Mouse (Mus musculus) forebrain, postnatal 0 days (tissue): ENCODE data around the gene Tanc1. TPM values are rescaled to one million over a fixed set of nuclear protein-coding genes. Genes with fewer than 3 reads are reported as not detected.

ENCODE experiments used
- ATAC-seq: fragments of 200-750 bp; cut with Nextera tagmentation; 2 replicates; pipeline ENCODE4 v1.8.0; 2017; ENCODE audit warnings: mild to moderate bottlenecking, moderate library complexity
- DNase-seq: peaks from one replicate; pipeline ENCODE4 v3.0.0-alpha.2; 2015
- H3K27ac ChIP-seq: fragments of 300-500 bp; sonication (generic); 2 replicates; pipeline ENCODE4 v1.5.1; 2014; ENCODE audit warnings: low read depth, mild to moderate bottlenecking, antibody characterized with exemption, low read length, moderate library complexity, mixed read lengths
- H3K27me3 ChIP-seq: fragments of 300-500 bp; sonication (generic); 2 replicates; pipeline ENCODE4 v1.6.1; 2014; ENCODE audit warnings: mild to moderate bottlenecking, low read length, mixed read lengths; ENCODE audit not compliant: insufficient read depth
- H3K36me3 ChIP-seq: fragments of 300-500 bp; sonication (generic); 2 replicates; pipeline ENCODE4 v1.6.1; 2014; ENCODE audit warnings: mild to moderate bottlenecking, moderate library complexity; ENCODE audit not compliant: insufficient read depth
- H3K4me1 ChIP-seq: fragments of 300-500 bp; sonication (generic); 2 replicates; pipeline ENCODE4 v1.6.1; 2014; ENCODE audit warnings: antibody characterized with exemption; ENCODE audit not compliant: insufficient read depth
- H3K4me2 ChIP-seq: fragments of 300-500 bp; sonication (generic); 2 replicates; pipeline ENCODE4 v1.6.1; 2014; ENCODE audit warnings: low read depth, mild to moderate bottlenecking, moderate library complexity
- H3K4me3 ChIP-seq: fragments of 300-500 bp; sonication (generic); 2 replicates; pipeline ENCODE4 v1.5.1; 2014; ENCODE audit warnings: low read depth, low read length, mixed read lengths
- H3K9ac ChIP-seq: fragments of 300-500 bp; sonication (generic); 2 replicates; pipeline ENCODE4 v1.6.1; 2014; ENCODE audit warnings: mild to moderate bottlenecking
- H3K9me3 ChIP-seq: fragments of 300-500 bp; sonication (generic); 2 replicates; pipeline ENCODE4 v1.6.1; 2016; ENCODE audit warnings: low read length
- CTCF ChIP-seq: sonication (generic); IDR thresholded peaks from 2 replicates; pipeline ENCODE4 v1.5.1; 2016; ENCODE audit warnings: antibody characterized with exemption, control low read depth, low read depth
- WGBS: fragments of 180-500 bp; shearing (Covaris S2); extraction: QIAGEN DNeasy Blood & Tissue Kit; methylation state at CpG from one replicate; pipeline ENCODE4 v1.1.7; 2014; 5-methylcytosine and 5-hydroxymethylcytosine counted together
- polyA plus RNA-seq: library from polyadenylated mRNA; unstranded; fragments of >200 nt; fragmentation: Nextera tagmentation; extraction: Ambion mirVana; gene quantifications from 2 replicates; pipeline ENCODE4 v1.2.1, GENCODE M21; 2015
- total RNA-seq: library from RNA; depleted of rRNA; stranded (reverse); fragments of >200 nt; gene quantifications from 2 replicates; pipeline ENCODE4 v1.2.3, GENCODE M21; 2014

Gene Tanc1
- total and polyA plus RNA-seq, 2 experiments from 2014 or later: 2.9 to 5.0 TPM

- DNase-seq (no peak), ATAC-seq (no peak)
- Histone ChIP-seq H3K27me3 (no peaks in the 10 kb centered on the region), H3K9me3 (no peaks in the 10 kb centered on the region), H3K4me3 (no peak overlapping the region), H3K9ac (no peak overlapping the region), H3K4me2 (no peak overlapping the region), H3K36me3 (no peaks in the 10 kb centered on the region), H3K4me1 (no peaks in the 10 kb centered on the region), H3K27ac (no peak overlapping the region)
- WGBS: 87% methylated on average over 13 of the region's 13 CpGs
- no peak for TF ChIP-seq CTCF
Measured at GRCm38 (mm10) chr2:59768661-59769384, 157.0 kb downstream of the Tanc1 start.

DNA sequence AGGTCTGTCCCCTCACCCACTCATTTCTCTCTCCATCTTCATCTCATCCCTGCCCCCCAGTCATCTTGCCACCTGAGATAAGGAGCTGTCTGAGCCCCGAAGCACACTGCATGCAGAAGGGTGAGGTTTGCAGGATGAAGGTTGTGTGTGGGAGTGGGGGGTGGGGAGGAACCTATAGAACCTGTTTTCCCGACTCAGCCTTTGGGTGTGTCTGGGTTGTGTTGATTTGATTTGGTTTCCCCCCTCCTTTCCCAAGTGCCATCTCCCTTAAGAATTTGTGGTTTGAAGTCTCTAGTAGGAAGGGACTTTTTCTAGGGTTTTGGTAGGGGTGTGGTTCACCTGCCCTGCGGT lies 157.5 kb downstream of the Tanc1 start:
- H3K27ac ChIP-seq: no peak overlapping the region
- H3K9ac ChIP-seq: no peak overlapping the region
- 97% methylated on average over 3 of the region's 3 CpGs for WGBS
- no peak for DNase-seq
- H3K4me3 ChIP-seq: no peak overlapping the region
- no peak for ATAC-seq
- H3K9me3 ChIP-seq: no peaks in the 10 kb centered on the region
- H3K36me3 ChIP-seq: no peaks in the 10 kb centered on the region
- no peaks in the 10 kb centered on the region for H3K4me1 ChIP-seq
- no peak overlapping the region for H3K4me2 ChIP-seq
- TF ChIP-seq CTCF: no peak
- H3K27me3 ChIP-seq: no peaks in the 10 kb centered on the region

GRCm38 (mm10) chr2:59771708-59772107 lies 159.9 kb downstream of the Tanc1 start:
- no peaks in the 10 kb centered on the region for H3K9me3 ChIP-seq
- DNase-seq (no peak), ATAC-seq (no peak)
- no peak overlapping the region for H3K9ac ChIP-seq
- WGBS: 76% methylated on average over 8 of the region's 8 CpGs
- H3K27me3 ChIP-seq: no peaks in the 10 kb centered on the region
- no peak overlapping the region for H3K4me2 ChIP-seq
- TF ChIP-seq CTCF: no peak
- H3K4me1 ChIP-seq: no peaks in the 10 kb centered on the region
- no peak overlapping the region for H3K27ac ChIP-seq
- no peak overlapping the region for H3K4me3 ChIP-seq
- H3K36me3 ChIP-seq: no peaks in the 10 kb centered on the region

GRCm38 (mm10) chr2:59772261-59772683 lies 160.4 kb downstream of the Tanc1 start:
- 38% methylated on average over 12 of the region's 12 CpGs for WGBS
- peak; percentile 76 for ATAC-seq
- Histone ChIP-seq H3K27ac (no peak overlapping the region), H3K9me3 (no peaks in the 10 kb centered on the region), H3K4me3 (no peak overlapping the region), H3K36me3 (no peaks in the 10 kb centered on the region), H3K4me1 (no peaks in the 10 kb centered on the region), H3K27me3 (no peaks in the 10 kb centered on the region), H3K4me2 (0 out of 2 replicates have a peak overlapping the region, but pooled peaks have one; percentile 1), H3K9ac (no peak overlapping the region)
- no peak for TF ChIP-seq CTCF
- no peak for DNase-seq

DNA sequence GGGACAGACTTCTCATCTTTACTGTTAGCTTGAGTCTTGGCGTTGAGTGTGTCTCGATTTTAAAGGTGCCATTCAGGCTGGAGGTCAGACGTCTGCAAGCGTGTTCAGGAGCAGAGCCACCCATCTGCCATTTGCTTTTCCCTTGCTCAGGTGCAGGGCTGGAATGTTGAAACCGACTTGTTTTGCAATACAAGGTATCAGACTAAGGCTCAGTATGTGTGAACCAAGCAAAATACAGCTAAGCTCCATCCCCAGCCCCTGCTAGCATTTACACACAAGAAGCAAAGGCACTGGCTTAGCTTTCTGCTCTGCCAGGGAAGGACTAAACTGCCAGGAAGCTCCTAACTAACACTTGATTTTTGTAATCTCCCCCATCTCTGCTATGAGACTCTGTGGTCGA lies 162.5 kb downstream of the Tanc1 start:
- H3K27ac ChIP-seq: no peak overlapping the region
- 85% methylated on average over 6 of the region's 6 CpGs for WGBS
- no peak overlapping the region for H3K4me2 ChIP-seq
- no peaks in the 10 kb centered on the region for H3K9me3 ChIP-seq
- H3K27me3 ChIP-seq: no peaks in the 10 kb centered on the region
- TF ChIP-seq CTCF: no peak
- no peaks in the 10 kb centered on the region for H3K4me1 ChIP-seq
- no peak for ATAC-seq
- no peak overlapping the region for H3K4me3 ChIP-seq
- H3K9ac ChIP-seq: no peak overlapping the region
- DNase-seq: no peak
- no peaks in the 10 kb centered on the region for H3K36me3 ChIP-seq

- ATAC-seq (no peak), DNase-seq (no peak)
- no peaks in the 10 kb centered on the region for H3K4me1 ChIP-seq
- TF ChIP-seq CTCF: no peak
- no peaks in the 10 kb centered on the region for H3K9me3 ChIP-seq
- 74% methylated on average over 5 of the region's 5 CpGs for WGBS
- no peak overlapping the region for H3K9ac ChIP-seq
- no peaks in the 10 kb centered on the region for H3K27me3 ChIP-seq
- H3K36me3 ChIP-seq: no peaks in the 10 kb centered on the region
- H3K4me2 ChIP-seq: no peak overlapping the region
- no peak overlapping the region for H3K4me3 ChIP-seq
- no peak overlapping the region for H3K27ac ChIP-seq
Measured at GRCm38 (mm10) chr2:59775148-59775547, 163.3 kb downstream of the Tanc1 start.

DNA sequence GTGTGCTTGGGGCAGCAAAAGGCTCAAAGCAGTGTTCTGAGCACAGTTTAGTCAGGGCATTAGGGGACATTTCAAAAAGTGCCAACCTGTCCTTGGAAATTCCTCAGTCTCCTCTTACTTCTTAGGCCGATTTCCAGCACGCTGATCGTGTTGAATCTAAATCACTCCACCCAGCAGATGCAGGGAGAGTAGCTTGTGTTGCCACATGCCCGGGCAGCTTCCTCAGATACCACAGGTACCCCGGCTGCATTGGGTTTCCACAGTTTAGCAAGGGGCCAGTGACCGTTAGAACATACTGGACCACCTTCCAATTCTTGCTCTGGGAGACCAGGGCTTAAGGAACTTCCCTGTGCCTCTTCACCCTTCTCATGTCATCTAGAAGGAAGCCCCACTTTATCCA lies 164.0 kb downstream of the Tanc1 start:
- TF ChIP-seq CTCF: no peak
- H3K4me2 ChIP-seq: no peak overlapping the region
- WGBS: 82% methylated on average over 6 of the region's 6 CpGs

More for the DNA sequence above, 164.0 kb downstream of the Tanc1 start:
- no peaks in the 10 kb centered on the region for H3K9me3 ChIP-seq
- no peak overlapping the region for H3K4me3 ChIP-seq
- H3K9ac ChIP-seq: no peak overlapping the region
- DNase-seq (no peak), ATAC-seq (no peak)
- no peak overlapping the region for H3K27ac ChIP-seq
- H3K36me3 ChIP-seq: no peaks in the 10 kb centered on the region
- no peaks in the 10 kb centered on the region for H3K4me1 ChIP-seq
- no peaks in the 10 kb centered on the region for H3K27me3 ChIP-seq
